Mouse (Mus musculus) gastrocnemius, adult 8-10 months (tissue): ENCODE measurements around the gene Zfp326. TPM values are rescaled to one million over a fixed set of nuclear protein-coding genes. Genes with fewer than 3 reads are reported as not detected.

Source experiments
- DNase-seq, 2 experiments: peaks; one replicate each; pipeline ENCODE4 v3.0.0; 2022; ENCODE audit warnings: low spot score in 2 of 2
- total RNA-seq, 4 experiments: library from RNA; stranded (reverse); gene quantifications; 2 replicates each; pipeline ENCODE4 v1.2.4; 2022

Zfp326 gene
- total RNA-seq, 4 experiments from 2014 or later, result 6.6 to 10.2 (median 8.8) TPM

GRCm38 (mm10) chr5:105930282-105930681 lies 53.9 kb downstream of the Zfp326 start:
- DNase-seq, result no peak

- no peak for DNase-seq
These were observed 56.0 kb downstream of the Zfp326 start for GRCm38 (mm10) chr5:105932392-105932791.

GRCm38 (mm10) chr5:105941951-105942350 lies 65.6 kb downstream of the Zfp326 start:
- DNase-seq, result no peak

Other genes with a start within 250 kb of the Zfp326 start
- 1 to 10 TPM; 3.0 to 3.5 (median 3.3) TPM for gene Lrrc8d, start 176.6 kb upstream of the Zfp326 start, total RNA-seq